Mouse (Mus musculus) right cerebral cortex, postnatal 25 days (tissue): ENCODE results near the gene Syngr4.
A peak's percentile ranks its signal among the peaks of the same experiment; 100 is the strongest.

Source experiments
- DNase-seq: peaks from one replicate; pipeline ENCODE4 v3.0.0; 2022

Gene Syngr4

DNA sequence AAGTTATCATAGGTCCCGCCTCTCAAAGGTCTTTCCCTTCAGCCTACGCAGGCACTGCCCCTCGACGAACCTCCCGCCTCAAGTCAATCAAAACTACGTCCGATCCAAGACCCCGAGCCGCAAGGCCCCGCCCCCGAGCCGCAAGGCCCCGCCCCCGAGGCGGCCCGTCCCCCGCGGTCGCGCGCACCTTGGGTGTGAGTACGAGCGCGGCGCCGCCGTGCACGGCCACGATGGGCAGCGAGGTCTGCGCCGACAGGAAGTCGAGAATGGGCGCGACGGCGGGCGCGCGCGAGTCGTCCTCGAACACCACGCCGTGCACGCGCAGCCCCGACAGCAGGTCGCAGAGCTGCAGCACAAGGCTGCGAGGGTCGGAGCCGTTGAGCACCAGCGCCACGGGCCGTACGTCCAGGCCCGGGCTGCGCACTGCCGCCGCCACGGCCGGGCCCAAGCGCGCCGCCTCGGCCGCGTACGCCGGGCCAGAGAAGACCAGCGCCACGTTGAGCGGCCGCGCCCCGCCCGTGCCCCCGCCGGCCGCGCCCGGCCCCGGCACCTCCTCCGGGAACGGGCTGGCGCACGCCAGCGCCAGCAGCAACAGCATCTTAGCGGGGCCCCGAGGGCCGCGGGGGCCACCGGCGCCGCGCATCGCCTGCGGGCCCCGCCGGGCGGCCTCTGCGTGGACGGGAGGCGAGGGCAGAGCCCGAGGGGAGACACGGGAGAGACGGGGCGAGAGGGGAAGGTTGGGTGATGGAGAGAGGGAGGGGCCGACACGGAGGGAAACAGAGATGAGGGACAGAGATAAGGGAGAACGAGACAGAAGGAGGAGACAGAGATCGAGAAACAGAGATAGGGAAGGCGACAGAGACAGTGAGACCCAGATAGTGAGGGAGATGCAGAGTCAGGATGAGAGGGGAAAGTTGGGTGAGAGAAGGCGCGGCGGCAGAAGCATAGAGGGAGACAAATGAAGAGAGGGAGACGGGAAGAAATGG is 30.3 kb downstream of the Syngr4 start:
- DNase-seq: peak; percentile 85

DNA sequence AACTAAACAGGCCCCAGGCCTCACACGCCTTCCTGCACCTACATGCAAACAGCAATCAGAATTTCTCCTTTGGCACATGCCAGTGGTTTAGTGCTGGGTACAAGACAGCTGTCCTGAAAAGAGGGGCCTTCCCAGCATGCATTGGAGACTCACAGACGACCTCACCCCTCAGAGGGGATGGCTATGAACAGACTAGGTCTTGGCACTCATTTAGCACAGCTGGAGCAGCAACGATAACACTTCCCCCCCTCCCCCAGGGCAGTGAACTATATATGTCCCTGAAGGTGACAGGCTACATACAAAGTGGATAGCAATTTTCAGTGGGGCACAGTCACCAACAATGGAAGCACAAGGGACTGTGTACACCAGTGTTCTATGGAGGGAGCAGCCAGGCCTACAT is 32.1 kb downstream of the Syngr4 start:
- DNase-seq: no peak

DNA sequence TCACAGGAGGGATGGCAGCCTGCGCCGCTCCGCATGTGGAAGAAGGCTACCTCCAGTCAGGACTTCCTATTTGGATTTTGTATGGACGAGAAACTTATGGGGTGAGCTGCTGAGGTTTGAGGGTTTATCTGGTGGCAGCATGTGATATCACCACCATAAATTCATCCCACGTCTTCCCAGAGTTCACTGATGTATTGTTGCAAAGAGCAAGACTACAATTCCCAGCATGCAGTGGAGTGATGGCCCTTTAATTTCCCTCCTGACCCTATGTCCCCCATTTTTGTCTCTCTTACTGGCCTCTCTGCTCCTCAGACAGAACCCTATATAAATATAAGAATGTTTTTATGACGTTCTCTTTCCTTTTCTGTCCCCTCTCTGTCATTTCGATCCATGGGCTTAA is 33.7 kb downstream of the Syngr4 start:
- no peak for DNase-seq

DNA sequence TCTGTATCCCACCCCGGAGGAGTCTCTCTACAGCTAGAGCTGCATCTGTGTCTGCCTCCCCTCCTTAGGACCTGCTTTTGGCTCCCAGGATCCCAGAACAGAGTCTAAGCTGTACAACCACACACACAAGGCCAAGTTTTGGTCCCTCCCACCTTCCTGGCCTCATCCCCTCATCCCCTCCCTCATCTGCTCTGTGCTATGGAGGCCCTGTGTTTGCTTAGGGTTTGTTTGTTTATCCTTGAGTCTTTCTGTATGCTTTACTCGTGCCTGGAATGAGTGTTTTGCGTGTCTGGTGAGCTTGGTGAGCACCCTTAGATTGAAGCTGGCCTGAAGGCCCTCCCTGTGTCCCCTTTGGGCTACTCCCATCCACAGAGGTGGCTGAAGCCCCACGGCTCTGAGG is 37.5 kb downstream of the Syngr4 start:
- no peak for DNase-seq

DNA sequence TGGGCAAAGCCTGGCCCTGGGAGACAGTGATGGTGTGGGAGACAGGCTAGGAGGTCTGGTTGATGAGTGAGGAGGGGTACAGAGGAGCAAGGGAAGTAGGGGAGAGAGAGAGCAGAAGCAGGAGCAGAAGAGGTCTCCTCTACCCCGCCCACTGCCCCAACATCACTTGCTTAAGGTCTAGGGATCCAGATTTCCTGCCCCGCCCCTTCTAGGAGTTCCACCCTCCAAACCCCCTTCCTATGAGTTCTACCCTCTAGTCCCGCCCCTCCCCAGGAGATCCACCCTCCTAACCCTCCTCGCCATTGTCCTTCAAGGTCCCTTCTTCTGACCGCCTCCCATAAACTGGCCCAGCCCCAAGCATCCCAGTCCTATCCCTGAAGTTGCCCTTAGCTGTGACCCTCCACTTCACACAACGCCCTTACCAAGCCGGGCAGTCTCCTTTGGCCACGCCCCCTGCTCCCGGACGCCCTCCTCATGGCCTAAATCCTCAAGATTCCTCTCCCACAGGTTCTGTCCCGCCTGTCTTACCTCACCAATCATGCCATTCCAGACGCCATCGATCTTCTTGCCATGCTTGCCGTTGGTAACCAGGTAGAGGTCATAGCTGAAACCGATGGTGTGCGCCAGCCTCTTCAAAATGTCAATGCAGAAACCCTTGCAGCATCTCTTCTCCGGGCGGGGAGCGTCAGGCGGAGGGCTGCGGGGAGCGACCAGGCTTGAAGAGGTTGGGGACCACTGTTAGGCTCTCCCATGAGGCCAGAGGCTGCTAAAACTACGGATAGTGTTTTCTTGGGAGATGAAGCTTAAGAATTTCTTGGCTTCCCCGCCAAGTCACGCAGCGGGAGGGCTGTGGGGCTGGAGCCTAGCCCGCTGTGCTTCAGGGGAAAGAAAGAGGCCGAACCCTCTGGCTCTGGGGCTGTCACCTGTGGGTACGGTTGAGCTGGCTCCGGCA is 39.3 kb downstream of the Syngr4 start:
- DNase-seq: no peak

DNA sequence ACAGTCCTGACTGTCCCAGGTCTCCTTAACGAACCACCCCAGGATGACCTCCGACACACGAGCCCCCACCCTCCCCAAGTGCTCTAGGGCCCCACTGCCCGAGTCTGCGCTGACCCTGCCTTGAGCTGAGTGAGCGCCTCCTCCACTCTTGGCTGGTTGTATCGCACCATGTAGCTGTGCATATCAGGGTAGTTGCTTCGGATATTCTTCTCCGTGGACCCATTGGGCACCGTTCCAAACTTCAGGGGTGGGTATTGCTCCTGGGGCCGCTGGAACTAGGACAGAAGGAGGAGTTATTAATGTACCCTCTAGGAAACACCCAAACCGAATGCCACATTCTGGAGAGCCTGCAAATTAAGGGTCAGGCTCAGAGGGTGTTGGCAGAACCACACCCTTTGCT is 43.4 kb downstream of the Syngr4 start:
- no peak for DNase-seq

DNA sequence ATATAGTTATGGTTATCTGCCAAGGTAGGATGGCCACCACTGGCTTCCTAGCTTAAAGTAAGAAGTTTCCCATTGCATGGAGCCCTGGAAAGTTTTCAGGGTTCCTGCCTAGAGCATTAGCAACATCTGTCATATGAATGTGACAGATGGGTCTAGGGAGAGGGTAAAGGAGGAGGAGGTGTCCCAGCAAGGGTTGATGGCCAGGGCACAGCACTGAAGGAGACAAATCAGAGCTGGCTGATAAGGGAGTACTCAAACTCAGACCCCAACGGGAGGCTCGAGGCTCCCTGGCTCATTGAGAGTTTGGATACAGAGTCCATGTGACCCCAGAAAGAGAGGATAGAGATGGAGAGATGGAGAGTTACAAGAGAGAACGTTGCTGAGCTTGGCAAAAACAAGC is 45.9 kb downstream of the Syngr4 start:
- DNase-seq: no peak

DNA sequence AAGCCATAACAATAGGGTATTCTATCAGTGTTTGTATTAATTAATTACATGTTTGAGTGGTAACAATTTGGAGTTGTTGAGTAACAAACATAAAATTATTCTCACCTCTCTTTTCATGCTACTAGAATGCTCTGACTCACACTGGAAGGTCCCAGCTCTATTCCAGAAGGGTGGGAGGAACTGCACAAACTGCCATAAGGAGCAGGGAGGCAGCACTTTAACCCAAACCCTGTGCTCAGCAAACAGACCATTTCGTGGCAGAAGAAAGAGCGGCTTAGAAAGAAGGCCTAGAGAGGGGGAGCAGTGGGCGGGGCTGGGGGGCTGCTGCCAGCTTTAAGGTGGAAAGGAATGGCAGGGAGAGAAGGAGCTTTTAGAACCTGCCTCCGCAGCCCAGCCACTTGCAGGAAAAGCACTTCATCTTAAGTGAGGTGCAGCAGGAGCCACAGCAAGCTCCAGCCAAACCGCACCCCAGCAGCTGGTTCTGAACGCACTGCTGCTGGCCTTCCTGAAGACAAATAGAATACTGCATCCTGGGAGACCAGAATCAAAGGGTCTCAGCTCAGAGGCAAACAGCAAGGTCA is 48.0 kb downstream of the Syngr4 start:
- DNase-seq: no peak

DNA sequence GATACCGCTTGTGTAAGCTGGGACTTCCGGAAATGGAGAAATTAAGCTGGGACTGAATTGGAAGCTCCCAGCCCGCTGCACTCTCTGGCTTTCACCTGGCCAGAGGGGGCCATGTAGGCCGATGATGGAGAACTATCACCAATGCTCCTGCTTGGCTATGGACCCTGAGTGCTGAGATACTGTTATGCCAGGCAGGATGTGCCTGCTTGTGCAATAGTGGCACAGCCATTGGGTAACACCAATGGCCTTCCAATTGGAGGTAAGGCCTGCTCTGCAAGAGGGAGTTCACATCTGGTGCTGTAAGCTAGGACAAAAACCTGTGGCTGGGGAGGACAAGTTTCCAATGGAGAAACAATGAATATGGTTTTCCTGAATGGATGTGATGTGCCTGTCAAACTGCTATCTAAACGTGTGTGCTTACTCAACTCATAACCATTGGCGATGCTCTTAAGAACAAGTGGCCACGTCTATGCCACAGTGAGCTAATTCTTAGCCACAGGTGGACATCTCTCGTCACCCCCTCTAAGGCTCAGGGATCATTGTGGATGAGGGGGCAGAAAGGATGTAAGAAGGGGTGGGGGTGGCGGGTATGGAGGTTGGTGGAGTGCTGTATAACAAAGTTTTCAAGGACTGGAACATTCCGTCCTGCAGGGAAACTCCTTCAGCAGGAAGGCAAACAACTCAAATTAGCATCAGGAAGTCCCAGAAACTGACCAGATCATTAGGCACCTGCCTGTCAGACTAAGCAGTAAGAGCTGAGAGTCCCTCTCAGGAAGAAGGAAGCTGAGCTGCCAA is 53.4 kb downstream of the Syngr4 start:
- DNase-seq: no peak
